9 mouse cellular contexts compared by ENCODE assay signal in genomic region chr4:72384259-72384900, GRCm38 (mm10).
A peak's percentile ranks its signal among the peaks of the same experiment; 100 is the strongest.
DNase-seq lines count a peak whose midpoint lies in the region; ATAC-seq lines count a peak whose summit lies in the region.
"Had no signal": no experiment of that assay in that cellular context is flagged by ENCODE, and none has a peak within 500 bp of the region (broad histone marks: within the 10 kb centered on the region; RNA-seq: fewer than 3 reads in every experiment).

No protein-coding gene starts in this region.

- no peak for DNase-seq in heart, embryonic 10.5 days (ENCODE audit: low spot score)
- peak; percentile 25 for DNase-seq in embryonic facial prominence, embryonic 14.5 days (ENCODE audit: low spot score)
- DNase-seq in hindbrain, embryonic 10.5 days (ENCODE audit: low spot score): no peak
- no peak for DNase-seq in kidney, postnatal 14 days
- DNase-seq in thymus, postnatal 14 days: no peak

- H3K9ac ChIP-seq in heart, embryonic 13.5 days: no peak overlapping the region
- H3K9ac ChIP-seq in embryonic facial prominence, embryonic 14.5 days (ENCODE audit: low read depth, low read length): no peak overlapping the region
- no peak overlapping the region for H3K9ac ChIP-seq in midbrain, embryonic 13.5 days (replicated peaks)

- H3K27me3 ChIP-seq in heart, embryonic 13.5 days (replicated peaks): peaks cover 58% of the 10 kb centered on the region
- H3K27me3 ChIP-seq in heart, embryonic 10.5 days (ENCODE audit: insufficient read depth, poor library complexity, severe bottlenecking): no peaks in the 10 kb centered on the region
- H3K27me3 ChIP-seq in embryonic facial prominence, embryonic 14.5 days (replicated peaks; ENCODE audit: control insufficient read depth, insufficient read depth, low read length): no peaks in the 10 kb centered on the region
- H3K27me3 ChIP-seq in hindbrain, embryonic 10.5 days (ENCODE audit: insufficient read depth, poor library complexity, severe bottlenecking): no peaks in the 10 kb centered on the region
- H3K27me3 ChIP-seq in midbrain, embryonic 13.5 days: peaks cover 27% of the 10 kb centered on the region
- H3K27me3 ChIP-seq: megakaryocyte, embryonic 14.5 days had no signal

- peaks cover 19% of the 10 kb centered on the region for H3K4me1 ChIP-seq in heart, embryonic 13.5 days
- H3K4me1 ChIP-seq in heart, embryonic 10.5 days: no peaks in the 10 kb centered on the region
- H3K4me1 ChIP-seq in embryonic facial prominence, embryonic 14.5 days (ENCODE audit: control insufficient read depth, insufficient read depth, low read length): peaks cover 18% of the 10 kb centered on the region; the same call in 1 of the 2 replicates
- H3K4me1 ChIP-seq in hindbrain, embryonic 10.5 days (replicated peaks): peaks cover 29% of the 10 kb centered on the region
- peaks cover 61% of the 10 kb centered on the region for H3K4me1 ChIP-seq in midbrain, embryonic 13.5 days (replicated peaks)
- H3K4me1 ChIP-seq: megakaryocyte, embryonic 14.5 days had no signal

- 89% methylated on average over 5 of the region's 5 CpGs for WGBS in heart, embryonic 13.5 days
- 95% methylated on average over 5 of the region's 5 CpGs for WGBS in heart, embryonic 10.5 days
- 88% methylated on average over 5 of the region's 5 CpGs for WGBS in embryonic facial prominence, embryonic 14.5 days
- 75% methylated on average over 5 of the region's 5 CpGs for WGBS in hindbrain, embryonic 10.5 days
- 16% methylated on average over 5 of the region's 5 CpGs for WGBS in midbrain, embryonic 13.5 days

- H3K27ac ChIP-seq in heart, embryonic 13.5 days (replicated peaks): no peak overlapping the region
- no peak overlapping the region for H3K27ac ChIP-seq in heart, embryonic 10.5 days
- no peak overlapping the region for H3K27ac ChIP-seq in embryonic facial prominence, embryonic 14.5 days (replicated peaks; ENCODE audit: low read depth, low read length)
- H3K27ac ChIP-seq in hindbrain, embryonic 10.5 days: peak overlapping the region; percentile 67
- H3K27ac ChIP-seq in midbrain, embryonic 13.5 days: peak overlapping the region; percentile 27

- no peak for ATAC-seq in heart, embryonic 13.5 days (ENCODE audit: extremely low read depth, insufficient number of reproducible peaks, low FRiP score, low TSS enrichment)
- peak; percentile 56; the same call in 1 of the 2 replicates for ATAC-seq in embryonic facial prominence, embryonic 14.5 days (ENCODE audit: low read depth)
- ATAC-seq in midbrain, embryonic 13.5 days: peak; percentile 57
- no peak; the same call in 1 of the 2 replicates for ATAC-seq in cerebellum, adult (ENCODE audit: insufficient number of reproducible peaks, low FRiP score, low TSS enrichment)

- no peak overlapping the region for H3K4me3 ChIP-seq in heart, embryonic 13.5 days
- H3K4me3 ChIP-seq in heart, embryonic 10.5 days: no peak overlapping the region
- no peak overlapping the region for H3K4me3 ChIP-seq in embryonic facial prominence, embryonic 14.5 days (ENCODE audit: low read depth, low read length)
- H3K4me3 ChIP-seq in hindbrain, embryonic 10.5 days: peak overlapping the region; percentile 3; the same call in 1 of the 2 replicates
- no peak overlapping the region for H3K4me3 ChIP-seq in midbrain, embryonic 13.5 days (replicated peaks)
- H3K4me3 ChIP-seq: megakaryocyte, embryonic 14.5 days had no signal

- H3K9me3 ChIP-seq in heart, embryonic 13.5 days: no peaks in the 10 kb centered on the region
- H3K9me3 ChIP-seq in heart, embryonic 10.5 days: no peaks in the 10 kb centered on the region
- no peaks in the 10 kb centered on the region for H3K9me3 ChIP-seq in embryonic facial prominence, embryonic 14.5 days (ENCODE audit: control insufficient read depth, low read length)
- no peaks in the 10 kb centered on the region for H3K9me3 ChIP-seq in hindbrain, embryonic 10.5 days
- no peaks in the 10 kb centered on the region for H3K9me3 ChIP-seq in midbrain, embryonic 13.5 days

- peak overlapping the region; percentile 18; the same call in 1 of the 2 replicates for H3K4me2 ChIP-seq in heart, embryonic 13.5 days
- H3K4me2 ChIP-seq in embryonic facial prominence, embryonic 14.5 days (ENCODE audit: low read depth, low read length): peak overlapping the region; percentile 14; the same call in 1 of the 2 replicates
- peak overlapping the region; percentile 37 for H3K4me2 ChIP-seq in midbrain, embryonic 13.5 days (replicated peaks)

- no peaks in the 10 kb centered on the region for H3K36me3 ChIP-seq in heart, embryonic 13.5 days
- no peaks in the 10 kb centered on the region for H3K36me3 ChIP-seq in heart, embryonic 10.5 days
- H3K36me3 ChIP-seq in embryonic facial prominence, embryonic 14.5 days (ENCODE audit: control insufficient read depth, insufficient read depth, low read length): no peaks in the 10 kb centered on the region
- H3K36me3 ChIP-seq in hindbrain, embryonic 10.5 days: no peaks in the 10 kb centered on the region
- no peaks in the 10 kb centered on the region for H3K36me3 ChIP-seq in midbrain, embryonic 13.5 days

Comparison
In these comparisons a context has a peak if more than half of its experiments do, and no peak if none do; other contexts are left out.
1. ATAC-seq: peak in embryonic facial prominence, embryonic 14.5 days (single experiment) and midbrain, embryonic 13.5 days (single experiment); none in heart, embryonic 13.5 days (single experiment) and cerebellum, adult (single experiment).
2. H3K27ac ChIP-seq: peak in hindbrain, embryonic 10.5 days (single experiment) and midbrain, embryonic 13.5 days (single experiment); none in heart, embryonic 13.5 days (single experiment), heart, embryonic 10.5 days (single experiment) and embryonic facial prominence, embryonic 14.5 days (single experiment).
3. Peak in every context shown above with its lines, with median percentiles within 50 percentile points of each other: H3K4me2 ChIP-seq.